Mouse (Mus musculus): ENCODE results near the gene Clstn3.
A peak's percentile ranks its signal among the peaks of the same experiment; 100 is the strongest.
"Not testable (repeated sequence)": the region's sequence is repeated elsewhere in the genome, so short reads cannot be mapped to it uniquely, and the experiment has no call there.

Gene Clstn3

GRCm38 (mm10) chr6:124478874-124479572, 14.4 kb upstream of the Clstn3 start:
- no peak for DNase-seq (ENCODE audit: low spot score)

GRCm38 (mm10) chr6:124477922-124478651, 13.5 kb upstream of the Clstn3 start:
- peak; percentile 80 for DNase-seq (ENCODE audit: low spot score)

- DNase-seq (ENCODE audit: low spot score): no peak
Observed at GRCm38 (mm10) chr6:124477221-124477655, 12.6 kb upstream of the Clstn3 start.

- no peak for DNase-seq (ENCODE audit: low spot score)
Observed at GRCm38 (mm10) chr6:124476796-124477195, 12.2 kb upstream of the Clstn3 start.

- DNase-seq (ENCODE audit: low spot score): no peak
Observed at GRCm38 (mm10) chr6:124476216-124476615, 11.6 kb upstream of the Clstn3 start.

- DNase-seq (ENCODE audit: low spot score): not testable (repeated sequence)
Observed at GRCm38 (mm10) chr6:124475335-124476075, 10.9 kb upstream of the Clstn3 start.

GRCm38 (mm10) chr6:124474621-124475020, 10.0 kb upstream of the Clstn3 start:
- no peak for DNase-seq (ENCODE audit: low spot score)

GRCm38 (mm10) chr6:124472801-124473200, 8.2 kb upstream of the Clstn3 start:
- peak; percentile 47 for DNase-seq (ENCODE audit: low spot score)

- not testable (repeated sequence) for DNase-seq (ENCODE audit: low spot score)
Observed at GRCm38 (mm10) chr6:124471783-124472638, 7.4 kb upstream of the Clstn3 start.

GRCm38 (mm10) chr6:124471121-124471520, 6.5 kb upstream of the Clstn3 start:
- DNase-seq (ENCODE audit: low spot score): no peak

GRCm38 (mm10) chr6:124465729-124466128, 1.1 kb upstream of the Clstn3 start:
- DNase-seq (ENCODE audit: low spot score): no peak

GRCm38 (mm10) chr6:124465299-124465698, 705 bp upstream of the Clstn3 start:
- DNase-seq (ENCODE audit: low spot score): no peak

- no peak for DNase-seq (ENCODE audit: low spot score)
Observed at GRCm38 (mm10) chr6:124463881-124464291, 708 bp downstream of the Clstn3 start.

GRCm38 (mm10) chr6:124459388-124459787, 5.2 kb downstream of the Clstn3 start:
- DNase-seq (ENCODE audit: low spot score): no peak

GRCm38 (mm10) chr6:124458505-124458904, 6.1 kb downstream of the Clstn3 start:
- no peak for DNase-seq (ENCODE audit: low spot score)

- no peak for DNase-seq (ENCODE audit: low spot score)
Observed at GRCm38 (mm10) chr6:124457827-124458226, 6.8 kb downstream of the Clstn3 start.

GRCm38 (mm10) chr6:124456243-124456642, 8.4 kb downstream of the Clstn3 start:
- DNase-seq (ENCODE audit: low spot score): no peak

- DNase-seq (ENCODE audit: low spot score): no peak
Observed at GRCm38 (mm10) chr6:124453756-124454155, 10.8 kb downstream of the Clstn3 start.

- no peak for DNase-seq (ENCODE audit: low spot score)
Observed at GRCm38 (mm10) chr6:124451995-124452394, 12.6 kb downstream of the Clstn3 start.

GRCm38 (mm10) chr6:124449668-124450383, 14.8 kb downstream of the Clstn3 start:
- DNase-seq (ENCODE audit: low spot score): no peak
